Mouse (Mus musculus) sigmoid colon, adult 10 weeks (tissue): ENCODE measurements around the gene Ddx3x. TPM values are rescaled to one million over a fixed set of nuclear protein-coding genes. Genes with fewer than 3 reads are reported as not detected.

Source experiments
- polyA plus RNA-seq: library from polyadenylated mRNA; stranded (reverse); fragments of 350-450 nt; fragmentation: Illumina TruSeq; extraction: RNeasy Lipid Tissue Mini Kit (QIAGEN cat#74804); gene quantifications from one replicate; pipeline ENCODE4 v1.2.3, GENCODE M21; 2014; ENCODE audit warnings: low read depth, low replicate concordance

The Ddx3x gene
- 820 TPM for polyA plus RNA-seq

DNA sequence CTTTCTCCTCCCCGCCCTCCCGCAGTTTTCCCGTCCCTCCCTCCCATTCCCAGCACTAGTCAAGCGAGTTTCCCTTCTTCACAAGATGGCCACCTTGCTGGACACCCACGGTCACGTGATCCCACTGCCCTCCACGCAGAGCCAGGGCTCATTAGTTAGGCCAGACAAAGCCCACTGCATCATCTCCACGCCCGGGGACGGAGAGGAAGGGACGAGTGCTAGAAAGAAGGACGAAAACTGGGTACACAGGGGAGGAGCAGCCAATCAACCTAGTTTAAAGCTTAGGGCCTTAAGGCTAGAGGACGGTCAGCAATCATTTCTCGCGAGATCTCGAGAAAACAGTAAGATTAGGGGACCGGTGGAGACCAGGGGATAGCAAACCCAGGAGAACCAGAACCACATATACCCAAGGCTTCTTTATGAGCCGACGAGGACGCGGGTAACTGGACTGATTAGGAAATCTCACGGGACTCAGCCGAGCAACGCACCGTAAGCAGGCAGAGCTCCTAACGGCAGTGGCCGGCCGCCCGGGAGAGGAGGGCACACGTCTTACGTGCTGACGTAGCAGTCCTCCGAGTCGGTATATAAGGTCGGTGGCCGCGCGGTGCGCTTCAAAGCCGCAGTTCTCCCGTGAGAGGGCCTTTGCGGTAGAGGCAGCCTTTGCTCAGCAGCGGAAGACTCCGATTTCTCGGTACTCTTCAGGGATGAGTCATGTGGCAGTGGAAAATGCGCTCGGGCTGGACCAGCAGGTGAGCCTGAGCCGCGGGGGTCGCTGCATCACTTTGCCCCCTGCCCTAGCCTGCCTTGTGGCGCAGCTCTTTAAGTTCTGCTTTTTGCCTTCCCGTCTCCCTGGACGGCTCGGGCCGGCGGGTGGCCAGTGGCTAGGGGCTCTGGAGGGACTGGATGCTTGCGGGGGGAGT lies at the start of gene Ddx3x:
TSS of gene Ddx3x (plus strand) at position 562 of the 920 bp plus-strand sequence.

Other genes with a start within 250 kb of the Ddx3x start
- gene Usp9x, start 209.5 kb upstream of the Ddx3x start, polyA plus RNA-seq = 189 TPM
- 0.22 TPM for gene Nyx, start 185.1 kb downstream of the Ddx3x start, polyA plus RNA-seq